In genomic region chr16:35154245-35154640, GRCm38 (mm10) we compare ENCODE assay signal across 8 mouse cellular contexts. TPM values are rescaled to one million over a fixed set of nuclear protein-coding genes. Genes with fewer than 3 reads are reported as not detected.
DNase-seq lines count a peak whose midpoint lies in the region; ATAC-seq lines count a peak whose summit lies in the region.

No protein-coding gene starts in this region.

- peak; percentile 27; the same call in 1 of the 2 replicates for ATAC-seq in heart, embryonic 13.5 days (ENCODE audit: extremely low read depth, insufficient number of reproducible peaks, low FRiP score, low TSS enrichment)
- peak; percentile 44 for ATAC-seq in stomach, embryonic 14.5 days (ENCODE audit: insufficient number of reproducible peaks, insufficient read depth, low FRiP score, low read depth)

- H3K9me3 ChIP-seq in heart, embryonic 13.5 days, result no peaks in the 10 kb centered on the region
- no peaks in the 10 kb centered on the region for H3K9me3 ChIP-seq in stomach, embryonic 14.5 days (ENCODE audit: control insufficient read depth, low read depth, low read length)

- H3K4me3 ChIP-seq in heart, embryonic 13.5 days, result peak overlapping the region; percentile 72
- peak overlapping the region; percentile 62 for H3K4me3 ChIP-seq in stomach, embryonic 14.5 days (ENCODE audit: low read depth, low read length)

- peaks cover 91% of the 10 kb centered on the region for H3K27me3 ChIP-seq in heart, embryonic 13.5 days (replicated peaks)
- H3K27me3 ChIP-seq in stomach, embryonic 14.5 days (ENCODE audit: control insufficient read depth, insufficient read depth, low read length), result peaks cover 20% of the 10 kb centered on the region; the same call in 1 of the 2 replicates

- peaks cover 49% of the 10 kb centered on the region for H3K4me1 ChIP-seq in heart, embryonic 13.5 days
- peaks cover 9% of the 10 kb centered on the region; the same call in 1 of the 2 replicates for H3K4me1 ChIP-seq in stomach, embryonic 14.5 days (ENCODE audit: control insufficient read depth, insufficient read depth, low read length)

- intact Hi-C loops in gastrocnemius, postnatal 14 days (cut with DNase I; ENCODE audit: low total_unique reads), result no loop called here

- H3K9ac ChIP-seq in heart, embryonic 13.5 days, result peak overlapping the region; percentile 93
- H3K9ac ChIP-seq in stomach, embryonic 14.5 days (replicated peaks; ENCODE audit: low read depth, low read length), result peak overlapping the region; percentile 63; the same call in 1 of the 2 replicates

- H3K36me3 ChIP-seq in heart, embryonic 13.5 days, result no peaks in the 10 kb centered on the region
- H3K36me3 ChIP-seq in stomach, embryonic 14.5 days (ENCODE audit: control insufficient read depth, insufficient read depth, low read length), result no peaks in the 10 kb centered on the region

- peak; percentile 4 for DNase-seq in thymus, postnatal 0 days (ENCODE audit: low spot score)
- DNase-seq in thymus, postnatal 14 days, result no peak
- peak; percentile 70 for DNase-seq in embryo, embryonic 10.5 days (ENCODE audit: low spot score)
- DNase-seq in layer of hippocampus, postnatal 14 days (ENCODE audit: low spot score in 2 of 2), result peak; percentile 62 to 72
- DNase-seq in lung, postnatal 14 days, result peak; percentile 28
- DNase-seq in gastrocnemius, postnatal 14 days, result no peak

- H3K4me2 ChIP-seq in heart, embryonic 13.5 days, result peak overlapping the region; percentile 89
- H3K4me2 ChIP-seq in stomach, embryonic 14.5 days (replicated peaks; ENCODE audit: low read depth, low read length), result peak overlapping the region; percentile 97

- peak overlapping the region; percentile 89 for H3K27ac ChIP-seq in heart, embryonic 13.5 days (replicated peaks)
- H3K27ac ChIP-seq in stomach, embryonic 14.5 days (ENCODE audit: low read length), result peak overlapping the region; percentile 63; the same call in 1 of the 2 replicates

- under 1% methylated on average over 29 of the region's 29 CpGs for WGBS in heart, embryonic 13.5 days
- under 1% methylated on average over 29 of the region's 29 CpGs for WGBS in stomach, embryonic 14.5 days

RNA-seq across cellular contexts. Expression of gene Adcy5, which starts 0.4 kb away (rescaled TPM):
- 0.49 and 0.57 TPM in 2 replicates for polyA plus RNA-seq in thymus, postnatal 0 days (2015; fragmentation: Nextera tagmentation; extraction: Ambion mirVana)
- 5.4 and 6.1 TPM in 2 replicates for polyA plus RNA-seq in heart, embryonic 13.5 days (2015; fragmentation: Nextera tagmentation; extraction: Ambion mirVana)
- 10 to 100 TPM; 68.8 to 69.8 TPM for total RNA-seq in layer of hippocampus, postnatal 14 days (2021)
- 4.7 and 4.8 TPM in 2 replicates for polyA plus RNA-seq in stomach, embryonic 14.5 days (2014; fragmentation: Nextera tagmentation; extraction: Ambion mirVana)
- total RNA-seq in gastrocnemius, postnatal 14 days (2021), result 1 to 10 TPM; 2.1 to 2.4 TPM

Comparison
In these comparisons a context has a peak if more than half of its experiments do, and no peak if none do; other contexts are left out.
1. DNase-seq: peak in thymus, postnatal 0 days (single experiment), embryo, embryonic 10.5 days (single experiment), layer of hippocampus, postnatal 14 days (2 of 2) and lung, postnatal 14 days (single experiment); none in thymus, postnatal 14 days (single experiment) and gastrocnemius, postnatal 14 days (single experiment).